Mouse (Mus musculus): ENCODE results near the gene Lancl2. TPM values are rescaled to one million over a fixed set of nuclear protein-coding genes. Genes with fewer than 3 reads are reported as not detected.

Lancl2 gene
- 62.9 and 72.2 TPM in 2 replicates for polyA plus RNA-seq (2012; rRNA removed)

DNA sequence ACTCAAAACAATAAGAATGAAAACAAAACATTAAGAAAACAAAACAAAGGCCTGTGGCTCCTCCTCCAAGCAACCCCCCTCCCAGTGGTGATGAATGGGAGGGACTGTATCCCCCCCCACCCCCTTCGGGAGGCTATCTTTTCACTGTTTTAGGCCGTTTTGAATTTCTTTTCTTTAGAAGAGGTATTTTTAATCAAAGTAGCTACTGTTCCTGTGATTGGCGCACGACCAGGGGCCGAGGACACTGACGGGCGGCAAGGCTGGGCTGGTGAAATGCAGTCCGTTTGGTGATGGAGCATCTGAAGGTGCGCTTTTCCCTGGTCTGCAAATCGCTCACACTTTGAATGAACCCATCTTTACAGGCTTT, at the start of gene Lancl2:
Gene Lancl2, plus strand, starts transcription at position 165 of the 367 bp plus-strand sequence.
- peak within 1 kb of the TSS; percentile 89 for H3K4me3 ChIP-seq (ENCODE audit: insufficient read depth, low read length)
- no peak for TF ChIP-seq POLR2A (IDR thresholded peaks at IDR 0.05; ENCODE audit: extremely low read depth, insufficient read depth, low read length)
- TF ChIP-seq CTCF (IDR thresholded peaks at IDR 0.05; ENCODE audit: extremely low read depth, insufficient read depth, low read length), result no peak
- peaks cover 3% of the 10 kb centered on the region; the same call in 1 of the 2 replicates for H3K4me1 ChIP-seq (ENCODE audit: control insufficient read depth, insufficient read depth, low read length)
- peak within 1 kb of the TSS; percentile 98 for H3K27ac ChIP-seq (ENCODE audit: insufficient read depth, low read length)

DNA sequence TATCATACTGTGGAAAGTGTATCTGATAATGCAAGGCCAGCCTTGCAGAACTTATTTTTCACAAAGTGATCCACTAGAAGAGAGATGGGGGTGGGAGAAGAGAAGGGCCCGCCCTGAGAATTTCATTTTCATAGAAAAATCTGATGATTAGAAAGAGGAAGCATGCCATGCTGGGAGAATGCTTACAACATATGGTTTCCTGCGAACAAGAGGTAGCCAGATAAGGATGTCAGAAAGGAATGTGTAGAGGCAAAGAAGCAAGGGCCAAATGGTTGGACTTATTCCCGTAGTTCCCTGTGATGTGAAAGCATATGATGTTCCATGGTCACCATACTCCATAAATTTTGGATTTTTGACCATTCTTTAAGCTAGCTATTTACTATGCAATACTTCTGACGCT, 41.0 kb upstream of the Lancl2 start:
- Histone ChIP-seq H3K27ac (ENCODE audit: insufficient read depth, low read length) (no peak overlapping the region), H3K4me3 (ENCODE audit: insufficient read depth, low read length) (no peak overlapping the region)
- TF ChIP-seq CTCF (IDR thresholded peaks at IDR 0.05; ENCODE audit: extremely low read depth, insufficient read depth, low read length), result no peak
- no peak for TF ChIP-seq POLR2A (IDR thresholded peaks at IDR 0.05; ENCODE audit: extremely low read depth, insufficient read depth, low read length)

DNA sequence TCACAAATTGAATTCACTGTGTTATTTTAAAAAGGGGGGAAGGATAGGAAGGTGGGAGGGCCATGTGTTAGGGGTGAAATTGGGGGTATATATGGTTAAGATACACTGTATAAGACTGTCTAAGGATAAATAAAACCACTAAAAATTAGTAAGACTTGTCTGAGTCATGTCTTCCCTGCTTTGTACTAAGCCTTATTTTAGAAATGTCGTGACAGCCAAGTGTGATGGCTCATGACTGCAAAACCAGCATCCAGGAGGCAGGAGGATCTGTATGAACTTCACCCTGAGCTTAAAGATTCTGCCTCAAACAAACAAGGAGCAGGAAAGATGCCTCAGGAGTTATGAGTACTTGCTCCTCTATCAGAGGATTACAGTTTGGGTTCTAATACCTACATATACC, 18.2 kb upstream of the Lancl2 start:
- Histone ChIP-seq H3K4me1 (ENCODE audit: control insufficient read depth, insufficient read depth, low read length) (no peaks in the 10 kb centered on the region; the same call in 1 of the 2 replicates), H3K27ac (ENCODE audit: insufficient read depth, low read length) (no peak overlapping the region), H3K4me3 (ENCODE audit: insufficient read depth, low read length) (no peak overlapping the region)
- no peak for TF ChIP-seq CTCF (IDR thresholded peaks at IDR 0.05; ENCODE audit: extremely low read depth, insufficient read depth, low read length)
- TF ChIP-seq POLR2A (IDR thresholded peaks at IDR 0.05; ENCODE audit: extremely low read depth, insufficient read depth, low read length), result no peak

More for the DNA sequence above, 41.0 kb upstream of the Lancl2 start:
- no peaks in the 10 kb centered on the region for H3K4me1 ChIP-seq (ENCODE audit: control insufficient read depth, insufficient read depth, low read length)

DNA sequence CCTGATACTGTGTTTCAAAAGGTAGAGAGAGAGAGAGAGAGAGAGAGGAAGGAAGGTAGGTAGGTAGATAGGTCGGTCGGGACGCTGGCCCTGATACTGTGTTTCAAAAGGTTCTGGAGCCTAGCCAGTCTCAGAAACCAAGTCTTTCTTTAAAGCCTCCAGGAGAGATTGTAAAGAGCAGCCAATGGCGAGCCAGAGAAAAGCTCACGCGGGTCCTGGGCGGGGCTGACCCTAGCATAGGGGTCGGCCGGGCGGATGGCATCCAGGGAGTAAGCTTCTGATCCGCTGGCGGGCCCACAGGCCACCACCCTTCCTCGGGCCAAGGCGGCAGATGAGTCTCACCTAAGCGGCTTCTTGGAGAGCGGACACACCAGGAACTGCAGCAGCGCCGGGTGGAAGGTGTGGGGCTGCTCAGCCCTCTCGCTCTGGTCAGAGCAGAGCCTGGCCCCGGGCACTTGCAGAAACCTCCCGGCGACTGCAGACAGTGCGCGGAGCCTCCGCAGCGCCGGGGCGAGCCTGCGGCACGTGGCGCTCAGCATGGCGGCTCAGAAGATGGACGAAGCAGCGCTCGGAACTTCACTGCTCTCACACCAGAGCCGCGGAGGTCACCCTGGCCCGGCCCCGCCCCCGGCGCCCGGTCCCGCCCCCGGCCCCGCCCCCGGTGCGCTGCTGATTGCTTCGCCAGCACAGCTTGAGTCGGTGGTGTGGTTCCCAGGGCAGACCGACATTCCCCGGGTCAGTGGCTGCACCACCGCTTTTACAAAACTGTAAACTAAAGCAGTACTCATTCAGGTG, 10.7 kb upstream of the Lancl2 start, which contains the start of gene Pyurf:
Gene Pyurf, minus strand, starts transcription at position 612 of the 795 bp plus-strand sequence.
- Histone ChIP-seq H3K4me3 (ENCODE audit: insufficient read depth, low read length) (peak within 1 kb of the TSS; percentile 71), H3K27ac (ENCODE audit: insufficient read depth, low read length) (peak within 1 kb of the TSS; percentile 96), H3K4me1 (ENCODE audit: control insufficient read depth, insufficient read depth, low read length) (no peaks in the 10 kb centered on the region; the same call in 1 of the 2 replicates)
- TF ChIP-seq POLR2A (IDR thresholded peaks at IDR 0.05; ENCODE audit: extremely low read depth, insufficient read depth, low read length) (peak; percentile 66; the same call in 1 of the 2 replicates), CTCF (IDR thresholded peaks at IDR 0.05; ENCODE audit: extremely low read depth, insufficient read depth, low read length) (no peak)

DNA sequence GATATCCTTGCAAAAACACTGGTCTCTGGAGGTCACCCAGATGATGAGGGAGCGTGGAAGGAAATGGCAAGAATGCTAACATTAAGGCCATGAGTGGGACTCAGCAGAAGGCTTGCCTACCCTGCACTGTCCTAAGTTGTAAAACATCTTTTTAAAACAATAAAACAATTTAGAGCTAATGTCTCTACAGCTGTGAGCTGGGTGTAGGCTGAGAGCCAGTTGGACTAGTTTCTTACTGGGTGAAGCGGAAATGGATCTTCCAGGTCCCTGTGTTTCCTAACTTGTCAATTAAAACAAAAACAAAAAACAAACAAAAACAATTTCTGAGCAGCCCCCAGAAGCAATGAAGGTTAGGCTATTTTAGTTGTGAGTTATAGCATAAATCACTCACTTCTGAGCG, 9.2 kb upstream of the Lancl2 start:
- Histone ChIP-seq H3K4me1 (ENCODE audit: control insufficient read depth, insufficient read depth, low read length) (no peaks in the 10 kb centered on the region; the same call in 1 of the 2 replicates), H3K4me3 (ENCODE audit: insufficient read depth, low read length) (no peak overlapping the region), H3K27ac (ENCODE audit: insufficient read depth, low read length) (no peak overlapping the region)
- TF ChIP-seq CTCF (IDR thresholded peaks at IDR 0.05; ENCODE audit: extremely low read depth, insufficient read depth, low read length), result no peak
- TF ChIP-seq POLR2A (IDR thresholded peaks at IDR 0.05; ENCODE audit: extremely low read depth, insufficient read depth, low read length), result no peak

DNA sequence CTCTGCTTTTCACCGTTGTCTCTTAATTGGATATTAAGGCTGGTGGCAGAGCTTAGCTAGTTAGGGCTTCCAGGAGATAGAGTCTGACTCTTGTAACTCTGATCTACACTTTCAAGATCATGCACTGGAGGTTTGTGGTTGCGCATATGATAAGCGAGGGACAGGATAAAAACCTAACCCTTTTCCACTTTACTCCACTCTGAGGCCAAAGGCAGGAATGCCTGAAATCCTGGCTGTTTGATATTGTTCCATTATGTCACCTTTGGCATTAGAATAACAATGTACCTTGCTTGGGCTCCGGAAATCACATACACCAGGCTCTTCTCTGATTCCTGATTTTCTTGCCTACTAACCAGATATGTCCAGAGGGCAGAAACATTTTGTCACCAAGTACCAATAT, 654 bp upstream of the Lancl2 start:
- Histone ChIP-seq H3K4me3 (ENCODE audit: insufficient read depth, low read length) (peak overlapping the region; percentile 89; the same call in 1 of the 2 replicates), H3K27ac (ENCODE audit: insufficient read depth, low read length) (peak overlapping the region; percentile 90), H3K4me1 (ENCODE audit: control insufficient read depth, insufficient read depth, low read length) (peaks cover 3% of the 10 kb centered on the region; the same call in 1 of the 2 replicates)
- no peak for TF ChIP-seq POLR2A (IDR thresholded peaks at IDR 0.05; ENCODE audit: extremely low read depth, insufficient read depth, low read length)
- no peak for TF ChIP-seq CTCF (IDR thresholded peaks at IDR 0.05; ENCODE audit: extremely low read depth, insufficient read depth, low read length)

DNA sequence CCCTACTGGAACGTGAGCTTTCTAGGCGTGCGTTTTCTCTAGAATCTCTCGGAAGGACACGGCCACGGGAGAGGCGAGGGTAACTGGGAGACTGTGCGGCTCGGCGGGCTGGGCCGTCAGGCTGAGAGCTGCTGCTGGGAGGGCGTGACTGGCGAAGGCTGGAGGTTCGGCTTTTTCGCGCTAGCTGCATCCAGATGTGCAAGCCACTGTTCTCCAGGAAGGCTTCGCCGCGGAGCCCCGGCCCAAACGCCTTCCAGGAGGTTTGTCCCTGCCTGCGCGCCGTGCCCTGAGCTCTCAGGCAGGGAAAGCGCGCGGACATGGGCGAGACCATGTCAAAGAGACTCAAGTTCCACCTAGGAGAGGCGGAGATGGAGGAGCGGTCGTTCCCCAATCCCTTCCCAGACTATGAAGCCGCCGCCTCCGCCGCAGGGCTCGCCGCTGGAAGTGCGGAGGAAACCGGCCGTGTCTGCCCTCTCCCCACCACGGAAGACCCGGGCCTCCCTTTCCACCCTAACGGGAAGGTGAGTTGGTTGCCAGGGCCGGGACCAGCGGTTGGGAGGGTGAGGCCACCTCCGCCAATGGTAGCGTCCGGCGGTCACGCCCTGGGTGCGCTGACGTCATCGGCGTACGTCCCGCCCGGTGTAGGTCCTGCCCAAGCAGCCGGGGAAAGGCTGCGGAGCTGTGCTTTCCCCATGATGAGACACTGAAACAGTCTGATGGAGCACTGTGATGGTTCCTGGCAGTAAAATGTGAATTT, 581 bp downstream of the Lancl2 start:
- Histone ChIP-seq H3K4me3 (ENCODE audit: insufficient read depth, low read length) (peak overlapping the region; percentile 89), H3K27ac (ENCODE audit: insufficient read depth, low read length) (peak overlapping the region; percentile 98), H3K4me1 (ENCODE audit: control insufficient read depth, insufficient read depth, low read length) (peaks cover 3% of the 10 kb centered on the region; the same call in 1 of the 2 replicates)
- TF ChIP-seq POLR2A (IDR thresholded peaks at IDR 0.05; ENCODE audit: extremely low read depth, insufficient read depth, low read length), result peak; percentile 95
- TF ChIP-seq CTCF (IDR thresholded peaks at IDR 0.05; ENCODE audit: extremely low read depth, insufficient read depth, low read length), result no peak

DNA sequence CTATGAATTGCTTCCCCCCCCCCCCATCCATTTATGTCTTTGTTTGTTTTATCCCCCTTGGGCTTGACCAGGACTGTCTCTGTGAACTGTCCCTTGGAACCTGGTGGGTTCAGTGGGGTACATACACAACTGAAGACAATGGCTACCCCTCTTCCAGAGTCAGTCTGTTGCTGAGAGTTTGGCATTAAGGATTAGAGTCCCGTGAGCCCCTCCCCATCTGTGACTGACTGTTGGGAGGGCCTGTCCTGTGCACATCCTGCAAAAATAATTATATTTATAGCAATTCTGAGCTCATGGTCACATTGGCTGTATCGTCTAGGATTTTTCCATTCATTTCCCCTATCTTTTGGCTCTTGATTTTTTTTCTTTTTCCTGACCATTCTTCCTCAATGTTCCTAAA, 1.4 kb downstream of the Lancl2 start:
- H3K27ac ChIP-seq (ENCODE audit: insufficient read depth, low read length), result peak overlapping the region; percentile 55

DNA sequence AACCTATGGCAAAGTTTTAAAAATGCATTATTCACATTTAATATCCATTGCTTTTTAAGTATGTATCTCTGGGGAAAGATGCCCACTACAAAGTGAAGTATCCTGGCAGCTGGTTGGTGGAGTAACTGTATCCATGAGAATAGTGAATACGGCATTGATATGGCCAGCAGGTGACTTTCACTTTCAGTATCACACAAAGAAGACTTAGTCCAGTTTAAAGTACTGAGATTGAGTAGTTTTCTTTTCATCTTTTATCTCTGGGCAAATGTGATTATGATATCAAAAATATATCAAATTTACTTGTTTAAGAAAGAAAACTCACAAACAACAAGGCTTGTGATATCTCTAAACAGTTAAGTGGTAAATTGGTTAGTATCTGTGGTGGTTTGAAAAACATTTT, 4.4 kb downstream of the Lancl2 start:
- H3K4me3 ChIP-seq (ENCODE audit: insufficient read depth, low read length), result no peak overlapping the region
- TF ChIP-seq POLR2A (IDR thresholded peaks at IDR 0.05; ENCODE audit: extremely low read depth, insufficient read depth, low read length) (no peak), CTCF (IDR thresholded peaks at IDR 0.05; ENCODE audit: extremely low read depth, insufficient read depth, low read length) (no peak)

More for the DNA sequence above, 1.4 kb downstream of the Lancl2 start:
- Histone ChIP-seq H3K4me1 (ENCODE audit: control insufficient read depth, insufficient read depth, low read length) (peaks cover 3% of the 10 kb centered on the region; the same call in 1 of the 2 replicates), H3K4me3 (ENCODE audit: insufficient read depth, low read length) (peak overlapping the region; percentile 89)
- peak; percentile 61; the same call in 1 of the 2 replicates for TF ChIP-seq POLR2A (IDR thresholded peaks at IDR 0.05; ENCODE audit: extremely low read depth, insufficient read depth, low read length)
- TF ChIP-seq CTCF (IDR thresholded peaks at IDR 0.05; ENCODE audit: extremely low read depth, insufficient read depth, low read length), result no peak

More for the DNA sequence above, 4.4 kb downstream of the Lancl2 start:
- peaks cover 2% of the 10 kb centered on the region; the same call in 1 of the 2 replicates for H3K4me1 ChIP-seq (ENCODE audit: control insufficient read depth, insufficient read depth, low read length)
- H3K27ac ChIP-seq (ENCODE audit: insufficient read depth, low read length), result no peak overlapping the region

Measured in cortical plate, adult 2 months (tissue).